Mouse (Mus musculus) erythroblast, embryonic 14.5 days (primary cell): Measurements from ENCODE around the gene Olfr1512. TPM values are rescaled to one million over a fixed set of nuclear protein-coding genes. Genes with fewer than 3 reads are reported as not detected.

ENCODE experiments used
- H3K27me3 ChIP-seq: 2 replicates; pipeline ENCODE4 v1.6.1; 2012; ENCODE audit warnings: inconsistent platforms; ENCODE audit not compliant: control insufficient read depth
- H3K36me3 ChIP-seq: 2 replicates; pipeline ENCODE4 v1.6.1; 2012; ENCODE audit warnings: mild to moderate bottlenecking, inconsistent platforms; ENCODE audit not compliant: control insufficient read depth
- H3K4me1 ChIP-seq: 2 replicates; pipeline ENCODE4 v1.6.1; 2012; ENCODE audit warnings: inconsistent platforms; ENCODE audit not compliant: control insufficient read depth
- H3K4me3 ChIP-seq: replicated peaks from 2 replicates; pipeline ENCODE3; 2012; ENCODE audit warnings: moderate library complexity, mild to moderate bottlenecking, inconsistent platforms
- H3K9me3 ChIP-seq: 2 replicates; pipeline ENCODE4 v1.6.1; 2012; ENCODE audit warnings: low read length, inconsistent platforms, mixed read lengths; ENCODE audit not compliant: control insufficient read depth
- GATA1 ChIP-seq: IDR thresholded peaks from 2 replicates; pipeline ENCODE4 v1.6.1; 2012; ENCODE audit warnings: low read length, inconsistent platforms, mixed read lengths
- TAL1 ChIP-seq: IDR thresholded peaks from 3 replicates; pipeline ENCODE4 v1.6.1; 2012; ENCODE audit warnings: low read length, inconsistent platforms, mixed read lengths
- polyA plus RNA-seq: library from polyadenylated mRNA; stranded (reverse); fragments of >175 nt; gene quantifications from 2 replicates; pipeline ENCODE4 v1.2.3, GENCODE M21; 2012

Gene Olfr1512
- polyA plus RNA-seq, 1 experiment = not detected

DNA sequence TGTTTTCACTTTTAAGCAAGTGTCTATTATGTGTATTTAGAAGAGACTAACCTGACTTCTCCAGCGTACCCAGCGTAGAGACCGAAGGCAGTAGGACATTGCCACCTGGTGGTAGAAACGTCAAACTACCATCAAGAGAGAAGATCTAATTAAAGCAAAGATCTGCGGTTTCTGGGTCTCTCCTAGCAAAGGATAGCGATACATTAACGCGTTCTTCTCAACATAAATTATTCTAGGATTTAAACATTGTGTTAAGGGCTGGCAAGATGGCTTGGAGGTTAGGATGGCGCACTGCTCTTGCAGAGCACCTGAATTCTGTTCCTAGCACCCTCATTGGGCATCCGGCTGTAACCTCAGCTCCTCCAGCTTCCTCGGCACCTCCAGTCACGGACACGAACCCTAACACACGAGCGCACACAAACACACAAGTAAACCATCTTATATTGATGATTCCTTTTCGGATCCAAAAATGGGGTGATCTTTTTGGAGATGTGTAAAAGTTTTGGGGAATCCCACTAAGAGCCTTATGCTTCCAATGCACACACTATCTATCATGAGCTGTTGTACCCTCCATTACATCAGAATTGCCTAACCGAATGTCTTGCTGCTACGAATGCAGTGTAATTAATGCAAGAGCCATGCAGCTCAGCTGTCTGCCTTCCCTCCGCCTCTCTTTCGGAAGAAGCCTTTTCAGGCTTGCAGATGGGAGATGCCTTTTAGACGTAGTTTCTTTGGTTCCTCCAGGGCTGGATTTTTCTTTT is 40.0 kb downstream of the Olfr1512 start:
- peaks cover 7% of the 10 kb centered on the region for H3K4me1 ChIP-seq
- peaks cover 13% of the 10 kb centered on the region for H3K27me3 ChIP-seq
- H3K9me3 ChIP-seq = no peaks in the 10 kb centered on the region
- no peak overlapping the region for H3K4me3 ChIP-seq
- TF ChIP-seq TAL1 (no peak), GATA1 (no peak)
- no peaks in the 10 kb centered on the region for H3K36me3 ChIP-seq

DNA sequence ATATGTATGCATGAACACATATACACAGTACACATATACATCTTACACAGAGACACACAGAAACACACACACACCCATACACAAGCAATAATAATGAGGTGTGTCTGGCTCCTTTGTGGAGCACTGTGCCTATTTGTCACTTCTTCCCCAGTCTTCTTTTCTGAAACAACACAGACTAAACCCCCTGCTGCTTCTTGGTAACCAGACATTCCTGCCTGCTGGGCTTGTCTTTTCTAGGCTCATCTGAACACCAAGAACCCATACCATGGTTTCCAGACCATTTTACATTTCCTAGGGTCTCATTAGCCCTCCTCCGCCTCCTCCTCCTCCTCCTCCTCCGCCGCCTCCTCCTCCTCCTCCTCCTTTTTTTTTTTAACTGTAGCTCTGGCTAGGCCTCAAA is 46.8 kb downstream of the Olfr1512 start:
- Histone ChIP-seq H3K9me3 (no peaks in the 10 kb centered on the region; the same call in 1 of the 2 replicates), H3K27me3 (peaks cover 63% of the 10 kb centered on the region), H3K4me1 (no peaks in the 10 kb centered on the region), H3K4me3 (no peak overlapping the region), H3K36me3 (no peaks in the 10 kb centered on the region)
- TF ChIP-seq GATA1 (no peak), TAL1 (no peak)

DNA sequence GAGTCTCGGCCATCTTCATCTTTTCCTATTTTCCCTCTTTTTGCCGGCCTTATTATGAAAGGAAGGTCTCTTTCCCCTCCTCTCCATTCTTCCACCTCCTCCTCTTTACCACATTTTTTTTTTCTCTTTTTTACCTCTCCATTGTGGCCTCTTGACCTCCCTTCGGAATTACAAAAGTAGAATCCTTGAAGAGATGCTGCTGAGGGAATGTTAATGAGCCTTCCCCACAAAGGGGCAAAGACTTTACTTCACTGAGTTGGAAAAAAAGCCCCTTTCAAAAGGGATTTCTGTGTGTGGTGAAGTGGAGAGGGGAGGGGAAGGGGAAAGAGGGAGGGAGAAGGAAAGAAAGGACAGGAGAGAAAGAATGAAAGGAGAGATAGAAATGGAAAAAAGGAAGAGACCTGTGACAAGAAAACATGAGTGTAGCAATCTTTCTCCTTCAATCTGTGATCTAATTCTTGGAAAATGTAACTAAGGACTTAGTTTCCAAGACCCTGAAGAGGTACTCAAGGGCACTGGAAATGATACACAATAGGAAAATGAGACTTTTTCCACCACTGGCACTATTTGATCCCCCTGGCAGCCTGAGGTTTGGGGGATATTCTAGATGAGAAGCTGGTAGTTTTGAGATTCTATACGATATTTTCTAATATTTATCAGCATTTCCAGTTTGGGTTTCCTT is 47.8 kb downstream of the Olfr1512 start:
- Histone ChIP-seq H3K4me1 (no peaks in the 10 kb centered on the region), H3K36me3 (no peaks in the 10 kb centered on the region), H3K9me3 (no peaks in the 10 kb centered on the region; the same call in 1 of the 2 replicates), H3K27me3 (peaks cover 73% of the 10 kb centered on the region), H3K4me3 (no peak overlapping the region)
- no peak for TF ChIP-seq GATA1
- TF ChIP-seq TAL1 = no peak

DNA sequence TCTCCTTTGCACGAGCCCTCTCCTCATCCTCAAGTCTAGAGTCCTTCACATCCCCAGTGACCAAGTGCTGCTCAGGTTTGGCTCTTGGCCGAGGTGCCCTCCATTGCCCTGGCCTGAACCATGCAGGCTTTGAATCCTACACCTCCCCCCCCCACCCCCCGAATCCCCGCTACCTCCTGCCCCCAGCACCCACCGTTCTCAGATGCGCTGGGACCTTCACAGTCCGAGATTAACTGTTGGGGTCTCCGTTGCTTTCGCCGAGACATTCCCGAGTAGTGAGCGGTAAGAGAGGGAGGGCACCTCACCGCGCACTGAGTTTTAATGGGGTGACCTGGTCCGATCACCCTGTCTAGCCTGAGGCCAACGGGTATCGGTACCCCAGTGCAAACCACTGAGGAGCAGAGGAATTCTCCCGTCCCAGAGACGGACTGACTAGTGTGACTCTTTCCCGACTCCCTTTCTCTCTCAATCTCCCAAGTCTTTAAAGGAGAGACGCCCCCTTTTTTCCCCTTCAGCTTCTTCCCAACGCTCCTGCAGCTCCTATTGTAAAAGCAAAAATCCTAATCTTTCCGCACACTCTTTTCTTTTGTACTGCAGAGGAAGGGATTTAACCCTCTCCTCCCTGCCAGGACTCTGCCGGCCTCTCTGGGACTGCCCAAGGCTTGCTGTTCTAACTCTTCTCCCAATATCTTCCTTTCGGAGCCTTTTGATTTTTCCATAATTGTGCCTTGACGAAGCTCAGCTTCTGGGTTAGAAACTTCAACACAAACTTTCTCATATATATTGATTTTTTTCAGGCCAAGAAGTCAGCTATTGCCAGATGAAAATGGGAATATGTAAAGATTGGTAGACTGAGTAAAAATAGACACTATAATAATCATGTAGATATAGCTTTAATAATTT is 50.8 kb downstream of the Olfr1512 start, which contains the start of gene Sall2:
Gene Sall2 (minus strand): TSS at position 853 of the 903 bp plus-strand sequence.
- peaks cover 87% of the 10 kb centered on the region for H3K27me3 ChIP-seq
- TF ChIP-seq TAL1 (no peak), GATA1 (no peak)
- H3K36me3 ChIP-seq = no peaks in the 10 kb centered on the region
- H3K4me3 ChIP-seq = no peak within 1 kb of the TSS
- no peaks in the 10 kb centered on the region; the same call in 1 of the 2 replicates for H3K9me3 ChIP-seq
- H3K4me1 ChIP-seq = no peaks in the 10 kb centered on the region

DNA sequence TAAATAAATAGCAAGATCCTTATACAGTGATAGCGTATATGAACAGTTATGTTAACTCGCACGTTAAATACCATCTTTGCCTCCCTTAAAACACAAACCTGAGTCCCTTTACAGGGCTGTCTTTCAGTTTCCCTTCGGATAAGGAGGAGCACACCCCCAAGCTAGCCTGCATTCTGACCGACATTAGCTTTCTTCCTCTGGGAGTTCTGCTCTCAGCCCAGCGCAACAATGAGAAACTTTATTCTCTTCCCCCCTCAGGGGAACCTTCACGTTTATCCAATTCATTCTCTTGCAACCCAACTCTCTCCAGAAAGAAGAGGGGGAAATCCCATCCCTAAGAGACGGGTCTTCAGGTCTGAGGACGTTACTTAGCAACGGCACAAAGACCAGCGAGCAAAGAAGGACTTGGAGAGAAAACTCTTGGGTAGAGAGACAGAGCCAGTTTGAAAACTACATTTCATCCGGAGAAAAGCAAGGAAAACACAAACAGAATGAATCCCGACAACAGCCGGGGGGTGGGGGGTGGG is 51.5 kb downstream of the Olfr1512 start:
- Histone ChIP-seq H3K4me1 (no peaks in the 10 kb centered on the region), H3K36me3 (no peaks in the 10 kb centered on the region), H3K27me3 (peaks cover 89% of the 10 kb centered on the region), H3K9me3 (no peaks in the 10 kb centered on the region; the same call in 1 of the 2 replicates), H3K4me3 (no peak overlapping the region)
- TF ChIP-seq GATA1 (no peak), TAL1 (no peak)

DNA sequence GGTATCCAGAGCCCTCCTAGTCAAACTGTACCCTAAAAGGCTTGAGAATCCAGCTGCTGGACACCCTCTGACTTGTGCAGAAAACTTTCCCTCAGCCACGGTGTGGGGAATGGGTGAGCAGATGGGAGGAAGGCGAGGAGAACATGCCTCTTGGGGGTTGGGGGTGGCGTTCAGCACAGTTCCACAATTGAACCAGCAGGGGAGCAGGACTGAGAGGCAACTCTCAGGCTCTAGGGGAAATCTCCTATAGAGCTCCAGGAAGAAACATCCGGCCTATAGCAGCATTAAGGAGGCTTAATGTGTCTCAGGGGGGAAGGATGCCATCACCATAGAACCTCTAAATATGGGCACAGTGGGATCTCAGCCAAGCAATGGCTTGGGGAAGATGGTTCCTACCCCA is 53.1 kb downstream of the Olfr1512 start:
- H3K36me3 ChIP-seq = no peaks in the 10 kb centered on the region
- peaks cover 76% of the 10 kb centered on the region for H3K27me3 ChIP-seq
- no peaks in the 10 kb centered on the region; the same call in 1 of the 2 replicates for H3K9me3 ChIP-seq
- H3K4me1 ChIP-seq = no peaks in the 10 kb centered on the region
- no peak overlapping the region for H3K4me3 ChIP-seq
- no peak for TF ChIP-seq TAL1
- no peak for TF ChIP-seq GATA1

Other genes with a start within 250 kb of the Olfr1512 start
- gene Supt16, start 181.8 kb downstream of the Olfr1512 start, polyA plus RNA-seq = 2.0 and 2.6 TPM in 2 replicates
- gene Chd8, start 121.4 kb downstream of the Olfr1512 start, polyA plus RNA-seq = 0.87 and 1.3 TPM in 2 replicates
- gene Tox4, start 100.0 kb downstream of the Olfr1512 start, polyA plus RNA-seq = 1.4 and 2.0 TPM in 2 replicates
- gene Rab2b, start 99.6 kb downstream of the Olfr1512 start, polyA plus RNA-seq = 0.04 TPM in 1 of 2 replicates, not detected in the other
- gene Mettl3, start 74.0 kb downstream of the Olfr1512 start, polyA plus RNA-seq = 0.41 and 1.2 TPM in 2 replicates
- gene Sall2, start 50.4 kb downstream of the Olfr1512 start, polyA plus RNA-seq = 0.01 TPM in 1 of 2 replicates, not detected in the other
- gene Olfr1513, start 22.8 kb downstream of the Olfr1512 start, polyA plus RNA-seq = not detected in 2 replicates
- gene Olfr1511, start 18.2 kb upstream of the Olfr1512 start, polyA plus RNA-seq = not detected in 2 replicates
- gene Olfr1510, start 35.2 kb upstream of the Olfr1512 start, polyA plus RNA-seq = not detected in 2 replicates
- gene Olfr1509, start 63.8 kb upstream of the Olfr1512 start, polyA plus RNA-seq = not detected in 2 replicates
- not detected in 2 replicates for gene Olfr1508, start 88.3 kb upstream of the Olfr1512 start, polyA plus RNA-seq
- not detected in 2 replicates for gene Olfr1507, start 116.6 kb upstream of the Olfr1512 start, polyA plus RNA-seq